Mouse (Mus musculus) liver, embryonic 14.5 days (tissue): ENCODE measurements around the gene Olr1. TPM values are rescaled to one million over a fixed set of nuclear protein-coding genes. Genes with fewer than 3 reads are reported as not detected.

Experiments used
- ATAC-seq: fragments of 200-750 bp; cut with Nextera tagmentation; 2 replicates; pipeline ENCODE4 v1.8.0; 2017; ENCODE audit warnings: moderate number of reproducible peaks, mild to moderate bottlenecking, moderate library complexity; ENCODE audit not compliant: insufficient read depth
- DNase-seq, 3 experiments: peaks; one replicate each; pipeline ENCODE4 v3.0.0-alpha.2; 2012 to 2013; ENCODE audit warnings: low read depth in 3 of 3, low spot score in 3 of 3
- H3K27ac ChIP-seq: fragments of 300-500 bp; sonication (generic); 2 replicates; pipeline ENCODE4 v1.5.1; 2014; ENCODE audit warnings: moderate library complexity, mild to moderate bottlenecking, control low read depth, inconsistent platforms
- H3K27me3 ChIP-seq: fragments of 300-500 bp; sonication (generic); 2 replicates; pipeline ENCODE4 v1.6.1; 2014; ENCODE audit warnings: mild to moderate bottlenecking, low read length, moderate library complexity; ENCODE audit not compliant: control insufficient read depth, insufficient read depth
- H3K36me3 ChIP-seq: fragments of 300-500 bp; sonication (generic); replicated peaks from 2 replicates; pipeline ENCODE4 v1.6.1; 2014; ENCODE audit warnings: low read depth; ENCODE audit not compliant: control insufficient read depth, insufficient read depth
- H3K4me1 ChIP-seq, 2 experiments: fragments of 200-500 bp in 1 of 2; fragments of 300-500 bp in 1 of 2; sonication (generic) in 1 of 2; replicated peaks; 2 replicates each; pipeline ENCODE4 v1.6.1; 2012 to 2014; ENCODE audit warnings: antibody characterized with exemption in 1 of 2, inconsistent platforms in 1 of 2, low read length in 1 of 2; ENCODE audit not compliant: control insufficient read depth in 2 of 2, insufficient read depth in 2 of 2
- H3K4me2 ChIP-seq: fragments of 300-500 bp; sonication (generic); 2 replicates; pipeline ENCODE4 v1.6.1; 2014; ENCODE audit warnings: low read depth, mild to moderate bottlenecking, control low read depth, moderate library complexity
- H3K4me3 ChIP-seq, 2 experiments: fragments of 200-500 bp in 1 of 2; fragments of 300-500 bp in 1 of 2; sonication (generic) in 1 of 2; 2 replicates each; pipeline ENCODE4 v1.5.1; 2012 to 2014; ENCODE audit warnings: low read depth in 2 of 2, low read length in 2 of 2, mild to moderate bottlenecking in 2 of 2, control low read depth in 1 of 2, inconsistent platforms in 1 of 2, moderate library complexity in 1 of 2; ENCODE audit not compliant: insufficient read depth in 1 of 2
- H3K9ac ChIP-seq: fragments of 300-500 bp; sonication (generic); replicated peaks from 2 replicates; pipeline ENCODE4 v1.6.1; 2014; ENCODE audit warnings: mild to moderate bottlenecking, control low read depth, moderate library complexity
- H3K9me3 ChIP-seq: fragments of 300-500 bp; sonication (generic); 2 replicates; pipeline ENCODE4 v1.6.1; 2016; ENCODE audit warnings: low read length, mixed read lengths; ENCODE audit not compliant: control insufficient read depth
- CTCF ChIP-seq: IDR thresholded peaks from 2 replicates; pipeline ENCODE4 v1.5.1; 2016; ENCODE audit warnings: antibody characterized with exemption, low read depth, control low read depth
- EP300 ChIP-seq: IDR thresholded peaks from 2 replicates; pipeline ENCODE4 v1.6.1; 2016; ENCODE audit warnings: antibody characterized with exemption, low read depth
- WGBS: fragments of 180-500 bp; shearing (Covaris S2); extraction: QIAGEN DNeasy Blood & Tissue Kit; methylation state at CpG from one replicate; pipeline ENCODE4 v1.1.7; 2014; ENCODE audit not compliant: insufficient replicate concordance; 5-methylcytosine and 5-hydroxymethylcytosine counted together
- polyA plus RNA-seq, 2 experiments: library from polyadenylated mRNA; depleted of rRNA in 1 of 2; stranded (reverse) in 1 of 2; unstranded in 1 of 2; fragments of >200 nt; fragmentation: Nextera tagmentation in 1 of 2; extraction: Ambion mirVana in 1 of 2; gene quantifications; 2 replicates each; pipeline versions ENCODE4 v1.2.1 to v1.2.3; 2012 to 2014

Gene Olr1
- polyA plus RNA-seq, 2 experiments, result 0.81 to 0.83 TPM

- DNase-seq (no peak), ATAC-seq (no peak)
- H3K27me3 ChIP-seq, result no peaks in the 10 kb centered on the region
- no peak overlapping the region for H3K4me3 ChIP-seq
- 79% methylated on average over 9 of the region's 9 CpGs for WGBS
- H3K9me3 ChIP-seq, result no peaks in the 10 kb centered on the region
- H3K4me2 ChIP-seq, result no peak overlapping the region
- TF ChIP-seq CTCF (no peak), EP300 (no peak)
- H3K9ac ChIP-seq, result no peak overlapping the region
- H3K36me3 ChIP-seq, result peaks cover 38% of the 10 kb centered on the region
- no peak overlapping the region for H3K27ac ChIP-seq
- no peaks in the 10 kb centered on the region for H3K4me1 ChIP-seq
These were observed 35.0 kb upstream of the Olr1 start for GRCm38 (mm10) chr6:129541931-129542330.

- ATAC-seq (no peak), DNase-seq (no peak)
- Histone ChIP-seq H3K36me3 (peaks cover 38% of the 10 kb centered on the region), H3K9ac (no peak overlapping the region), H3K4me3 (no peak overlapping the region), H3K4me1 (peaks cover 6 to 16% of the 10 kb centered on the region in 2 experiments), H3K27me3 (no peaks in the 10 kb centered on the region), H3K9me3 (no peaks in the 10 kb centered on the region), H3K27ac (no peak overlapping the region), H3K4me2 (no peak overlapping the region)
- no peak for TF ChIP-seq CTCF
- TF ChIP-seq EP300, result no peak
- 76% methylated on average over 6 of the region's 6 CpGs for WGBS
These were observed 31.6 kb upstream of the Olr1 start for GRCm38 (mm10) chr6:129538555-129538954.

- Histone ChIP-seq H3K9me3 (no peaks in the 10 kb centered on the region), H3K27ac (no peak overlapping the region), H3K36me3 (peaks cover 27% of the 10 kb centered on the region), H3K27me3 (no peaks in the 10 kb centered on the region), H3K4me1 (peaks cover 9 to 21% of the 10 kb centered on the region in 2 experiments), H3K4me2 (peak overlapping the region; percentile 80), H3K9ac (no peak overlapping the region), H3K4me3 (no peak overlapping the region)
- WGBS, result 30% methylated on average over 4 of the region's 4 CpGs
- ATAC-seq (no peak), DNase-seq (no peak)
- no peak for TF ChIP-seq EP300
- no peak for TF ChIP-seq CTCF
These were observed 28.8 kb upstream of the Olr1 start for GRCm38 (mm10) chr6:129535723-129536122.

GRCm38 (mm10) chr6:129534627-129535190, 27.7 kb upstream of the Olr1 start:
- Histone ChIP-seq H3K27ac (no peak overlapping the region), H3K36me3 (peaks cover 18% of the 10 kb centered on the region), H3K4me2 (peak overlapping the region; percentile 80), H3K4me3 (peak overlapping the region; percentile 66 to 89; a peak in 3 of 4 replicates), H3K9me3 (no peaks in the 10 kb centered on the region), H3K27me3 (no peaks in the 10 kb centered on the region), H3K4me1 (peaks cover 9 to 21% of the 10 kb centered on the region in 2 experiments), H3K9ac (peak overlapping the region; percentile 91)
- no peak for TF ChIP-seq EP300
- TF ChIP-seq CTCF, result 0 out of 2 replicates have a peak, but pooled peaks have one; percentile 4
- no peak for ATAC-seq
- WGBS, result 59% methylated on average over 4 of the region's 4 CpGs
- no peak for DNase-seq

- peaks cover 11% of the 10 kb centered on the region for H3K36me3 ChIP-seq
- 3% methylated on average over 9 of the region's 9 CpGs for WGBS
- H3K27me3 ChIP-seq, result no peaks in the 10 kb centered on the region
- no peak for TF ChIP-seq CTCF
- TF ChIP-seq EP300, result no peak
- peak overlapping the region; percentile 66 to 89 for H3K4me3 ChIP-seq
- H3K4me2 ChIP-seq, result peak overlapping the region; percentile 80
- DNase-seq (no peak), ATAC-seq (0 out of 2 replicates have a peak, but pooled peaks have one; percentile 9)
- peaks cover 9 to 21% of the 10 kb centered on the region in 2 experiments for H3K4me1 ChIP-seq
- no peak overlapping the region for H3K27ac ChIP-seq
- H3K9me3 ChIP-seq, result no peaks in the 10 kb centered on the region
- H3K9ac ChIP-seq, result peak overlapping the region; percentile 91
These were observed 27.1 kb upstream of the Olr1 start for GRCm38 (mm10) chr6:129534057-129534456.
